Mouse (Mus musculus): ENCODE data around the gene Ap1g1.

- TF ChIP-seq POLR2A (IDR thresholded peaks at IDR 0.05; ENCODE audit: borderline replicate concordance, extremely low read depth, insufficient read depth, insufficient read length, poor library complexity, severe bottlenecking) (no peak), CTCF (IDR thresholded peaks at IDR 0.05; ENCODE audit: borderline replicate concordance, extremely low read depth, insufficient read depth, insufficient read length) (no peak)
Measured at GRCm38 (mm10) chr8:109756849-109757248, 21.5 kb upstream of the Ap1g1 start.

Data from brain, embryonic 14.5 days (tissue).